Mouse (Mus musculus): ENCODE data around the gene 4933417A18Rik.
"Not testable (repeated sequence)": the region's sequence is repeated elsewhere in the genome, so short reads cannot be mapped to it uniquely, and the experiment has no call there.

The 4933417A18Rik gene

GRCm38 (mm10) chr13:34976116-34976515 lies 51.9 kb downstream of the 4933417A18Rik start:
- DNase-seq (ENCODE audit: low spot score): no peak

DNA sequence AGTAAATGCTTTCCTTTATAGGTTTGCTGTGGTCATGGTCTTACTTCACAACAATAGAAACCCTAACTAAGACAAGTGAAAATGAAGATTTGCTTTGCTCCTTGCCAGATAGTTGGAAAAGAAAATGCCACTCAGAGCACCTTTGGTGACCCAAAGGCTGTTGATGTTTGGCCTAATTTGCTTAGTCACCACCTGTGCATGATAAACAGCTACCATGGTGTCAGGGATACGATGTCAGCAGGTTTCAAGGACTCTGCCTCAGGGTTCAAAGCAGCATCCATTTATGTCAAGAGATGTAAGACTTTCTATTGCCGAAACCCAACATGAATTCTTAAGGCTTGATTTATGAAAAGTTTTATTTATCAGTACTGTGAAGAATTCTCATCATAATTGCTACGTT lies 53.2 kb downstream of the 4933417A18Rik start:
- DNase-seq (ENCODE audit: low spot score): no peak

GRCm38 (mm10) chr13:34978635-34979034 lies 54.4 kb downstream of the 4933417A18Rik start:
- DNase-seq (ENCODE audit: low spot score): not testable (repeated sequence)

GRCm38 (mm10) chr13:34983479-34983878 lies 59.3 kb downstream of the 4933417A18Rik start:
- not testable (repeated sequence) for DNase-seq (ENCODE audit: low spot score)

DNA sequence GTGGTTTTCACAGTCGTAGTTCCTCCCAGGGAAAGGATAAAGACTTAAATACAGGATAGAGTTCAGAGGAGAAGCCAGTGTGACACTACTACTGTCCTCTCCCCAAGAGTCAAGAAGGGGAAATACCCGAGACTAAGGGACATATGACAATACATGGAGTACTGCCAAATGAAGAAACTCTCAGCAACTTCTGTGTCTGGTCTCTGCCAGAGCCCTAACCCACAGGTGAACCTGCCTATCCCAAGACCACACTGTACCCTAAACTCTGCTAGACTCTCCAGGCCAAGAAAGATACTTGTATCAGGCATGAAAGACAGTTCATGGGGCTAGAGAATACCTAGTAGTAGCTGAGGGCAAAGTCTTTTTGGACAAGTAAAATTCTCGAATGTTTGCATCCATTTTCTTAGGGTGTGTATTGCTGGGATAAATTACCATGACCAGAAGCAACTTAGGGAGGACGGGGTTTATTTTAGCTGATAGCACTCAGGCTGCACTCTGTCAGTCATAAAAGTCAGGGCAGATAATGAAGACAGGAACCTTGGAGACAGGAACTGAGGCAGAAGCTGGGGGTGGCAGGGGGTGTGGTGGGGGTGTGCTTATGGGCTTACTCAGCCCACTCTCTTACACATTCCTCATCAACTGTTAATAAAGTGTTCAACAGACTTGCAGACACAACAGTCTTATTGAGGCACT lies 67.5 kb downstream of the 4933417A18Rik start:
- no peak for DNase-seq (ENCODE audit: low spot score)

DNA sequence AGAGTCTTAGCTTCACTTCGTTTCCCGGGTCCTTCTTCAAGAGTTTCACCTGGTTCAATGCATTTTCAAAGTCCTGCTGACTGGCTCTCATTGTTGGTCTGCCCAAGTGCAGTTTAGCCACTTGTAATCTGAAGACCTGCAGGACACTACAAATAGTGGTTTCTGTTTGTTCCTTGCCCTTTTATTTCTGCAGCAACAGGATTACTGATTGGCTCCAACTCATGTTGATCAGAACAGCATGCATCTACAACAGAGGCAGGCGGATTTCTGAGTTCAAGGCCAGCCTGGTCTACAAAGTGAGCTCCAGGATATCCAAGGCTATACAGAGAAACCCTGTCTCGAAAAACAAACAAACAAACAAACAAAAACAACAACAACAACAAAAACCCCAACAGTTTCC lies 68.9 kb downstream of the 4933417A18Rik start:
- no peak for DNase-seq (ENCODE audit: low spot score)

DNA sequence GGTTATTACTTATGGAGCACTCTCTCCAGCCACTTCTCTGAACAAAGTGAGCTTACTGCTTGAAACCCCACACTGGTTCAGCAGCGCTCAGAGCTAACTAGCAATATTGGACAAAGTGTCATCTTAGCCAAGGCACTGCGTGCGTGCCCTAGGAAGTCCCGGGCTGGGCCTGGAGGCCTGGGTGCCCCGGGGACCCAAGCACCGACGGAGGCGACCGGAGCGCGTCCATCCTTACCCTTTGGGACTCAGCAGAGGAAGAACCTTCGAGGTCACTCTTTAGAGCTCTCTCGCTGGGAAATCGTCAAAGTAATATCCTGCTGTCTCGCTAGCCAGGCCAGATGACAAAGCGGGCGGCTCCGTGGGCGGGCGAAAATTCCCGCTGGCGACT lies 69.4 kb downstream of the 4933417A18Rik start:
- DNase-seq (ENCODE audit: low spot score): no peak

DNA sequence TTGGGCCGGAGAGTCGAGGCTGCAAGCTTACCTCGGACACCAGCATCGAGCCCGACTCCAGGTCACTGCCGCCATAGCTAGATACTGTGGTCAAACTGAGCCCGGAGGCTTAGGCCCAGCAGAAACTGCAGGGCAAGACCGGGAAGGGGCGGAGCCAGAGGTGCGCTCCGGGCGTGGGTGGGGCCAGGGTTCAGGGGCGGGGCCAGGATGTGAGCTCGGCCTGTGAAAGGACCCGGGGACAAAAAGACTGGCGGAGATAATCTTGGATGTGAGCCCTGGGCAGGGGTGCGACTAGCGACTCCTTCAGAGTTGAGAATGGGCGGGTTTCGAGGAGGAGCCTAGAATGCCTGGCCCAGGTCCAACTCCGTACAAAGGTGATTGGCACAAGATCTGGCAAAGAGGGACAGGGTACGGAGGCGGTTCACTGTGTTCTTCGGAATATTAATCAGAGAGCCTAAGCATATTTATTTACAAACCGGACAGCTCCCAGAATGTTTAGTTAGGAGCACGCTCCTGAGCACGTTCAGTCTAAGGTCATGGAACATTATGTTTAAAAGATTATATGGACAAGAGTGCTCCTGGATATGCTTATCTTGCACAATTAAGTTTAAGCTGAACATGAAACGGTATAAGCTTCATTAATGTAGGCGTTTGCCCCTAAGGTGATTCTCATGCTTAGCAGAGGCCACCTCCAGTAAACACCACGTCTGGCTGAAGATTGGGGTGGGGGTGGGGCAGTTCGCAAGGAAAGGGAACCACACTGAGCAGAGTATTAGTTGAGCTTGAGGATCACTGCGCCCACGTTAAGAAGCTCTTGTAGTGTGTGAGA lies 70.0 kb downstream of the 4933417A18Rik start:
- peak; percentile 92 for DNase-seq (ENCODE audit: low spot score)

GRCm38 (mm10) chr13:34995925-34996324 lies 71.7 kb downstream of the 4933417A18Rik start:
- DNase-seq (ENCODE audit: low spot score): peak; percentile 10

All from urinary bladder, postnatal 25 days (tissue).